Mouse (Mus musculus) forebrain, embryonic 16.5 days (tissue): Measurements from ENCODE around the gene Kif26b. TPM values are rescaled to one million over a fixed set of nuclear protein-coding genes. Genes with fewer than 3 reads are reported as not detected.

ENCODE experiments used
- ATAC-seq: fragments of 200-750 bp; cut with Nextera tagmentation; 2 replicates; pipeline ENCODE4 v1.8.0; 2017; ENCODE audit warnings: mild to moderate bottlenecking, moderate library complexity
- H3K27ac ChIP-seq: fragments of 300-500 bp; sonication (generic); 2 replicates; pipeline ENCODE4 v1.5.1; 2014; ENCODE audit warnings: low read length, control low read depth
- H3K27me3 ChIP-seq: fragments of 300-500 bp; sonication (generic); replicated peaks from 2 replicates; pipeline ENCODE4 v1.6.1; 2014; ENCODE audit warnings: low read length; ENCODE audit not compliant: control insufficient read depth, insufficient read depth
- H3K36me3 ChIP-seq: fragments of 300-500 bp; sonication (generic); 2 replicates; pipeline ENCODE4 v1.6.1; 2014; ENCODE audit not compliant: control insufficient read depth, insufficient read depth
- H3K4me1 ChIP-seq: fragments of 300-500 bp; sonication (generic); replicated peaks from 2 replicates; pipeline ENCODE4 v1.6.1; 2014; ENCODE audit warnings: low read length; ENCODE audit not compliant: control insufficient read depth, insufficient read depth
- H3K4me2 ChIP-seq: fragments of 300-500 bp; sonication (generic); 2 replicates; pipeline ENCODE4 v1.6.1; 2014; ENCODE audit warnings: mild to moderate bottlenecking, low read length, control low read depth
- H3K4me3 ChIP-seq: fragments of 300-500 bp; sonication (generic); replicated peaks from 2 replicates; pipeline ENCODE4 v1.5.1; 2014; ENCODE audit warnings: mild to moderate bottlenecking, low read length, control low read depth
- H3K9ac ChIP-seq: fragments of 300-500 bp; sonication (generic); replicated peaks from 2 replicates; pipeline ENCODE4 v1.6.1; 2014; ENCODE audit warnings: low read depth, low read length, control low read depth
- H3K9me3 ChIP-seq: fragments of 300-500 bp; sonication (generic); 2 replicates; pipeline ENCODE4 v1.6.1; 2016; ENCODE audit warnings: low read length; ENCODE audit not compliant: control insufficient read depth
- WGBS: fragments of 180-500 bp; shearing (Covaris S2); extraction: QIAGEN DNeasy Blood & Tissue Kit; methylation state at CpG from one replicate; pipeline ENCODE4 v1.1.7; 2014; 5-methylcytosine and 5-hydroxymethylcytosine counted together
- polyA plus RNA-seq: library from polyadenylated mRNA; unstranded; fragments of >200 nt; fragmentation: Nextera tagmentation; extraction: Ambion mirVana; gene quantifications from 2 replicates; pipeline ENCODE4 v1.2.1, GENCODE M21; 2015

Gene Kif26b
- polyA plus RNA-seq, 1 experiment from 2014 or later, result 5.3 TPM

DNA sequence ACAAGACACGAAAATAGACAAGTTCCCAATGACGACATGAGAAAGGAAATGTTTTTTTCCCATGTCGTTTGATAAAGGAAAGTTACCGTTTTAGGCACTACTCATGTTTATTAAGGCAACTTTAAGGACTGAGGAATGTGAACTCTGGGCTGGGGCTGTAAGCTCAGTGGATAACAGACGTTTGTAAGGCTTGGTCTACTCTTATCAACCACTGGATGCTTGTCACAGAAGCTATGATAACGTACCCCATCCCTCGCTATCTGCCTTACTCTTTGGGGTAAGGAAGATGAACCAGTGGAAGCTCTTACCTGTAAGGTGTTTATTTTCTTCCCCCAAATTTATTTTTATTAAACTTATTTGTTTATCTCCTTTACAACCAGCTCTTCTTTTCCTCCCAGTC, 108.4 kb downstream of the Kif26b start:
- Histone ChIP-seq H3K9me3 (no peaks in the 10 kb centered on the region), H3K27ac (no peak overlapping the region), H3K4me1 (peaks cover 2% of the 10 kb centered on the region; the same call in 1 of the 2 replicates), H3K27me3 (no peaks in the 10 kb centered on the region), H3K9ac (no peak overlapping the region), H3K4me2 (no peak overlapping the region), H3K36me3 (no peaks in the 10 kb centered on the region), H3K4me3 (no peak overlapping the region)
- WGBS, result 84% methylated on average over 7 of the region's 7 CpGs
- no peak for ATAC-seq

DNA sequence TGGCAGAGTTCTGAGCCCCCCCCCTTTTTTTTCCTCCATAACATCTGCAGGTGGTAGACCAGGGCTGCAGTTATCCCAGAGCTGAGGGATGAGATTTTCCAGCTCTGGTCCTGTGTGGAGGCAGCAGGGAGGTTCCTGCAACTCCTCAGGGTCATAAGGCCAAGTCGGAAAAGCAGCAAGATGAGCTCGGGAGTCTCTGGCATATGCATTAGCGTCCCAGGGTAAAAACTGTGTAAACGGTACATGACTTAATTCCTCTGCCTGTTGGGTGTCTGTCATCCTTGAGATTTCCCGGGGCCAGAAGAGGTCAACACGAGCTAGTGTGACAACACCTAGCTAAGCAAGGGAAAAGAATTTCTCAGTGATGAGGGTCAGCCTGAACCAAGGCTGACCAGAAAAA, 111.0 kb downstream of the Kif26b start:
- ATAC-seq, result no peak
- no peaks in the 10 kb centered on the region for H3K27me3 ChIP-seq
- WGBS, result 85% methylated on average over 6 of the region's 6 CpGs
- no peaks in the 10 kb centered on the region for H3K9me3 ChIP-seq
- H3K27ac ChIP-seq, result no peak overlapping the region
- no peaks in the 10 kb centered on the region for H3K4me1 ChIP-seq
- no peak overlapping the region for H3K4me2 ChIP-seq
- no peak overlapping the region for H3K9ac ChIP-seq
- H3K4me3 ChIP-seq, result no peak overlapping the region
- no peaks in the 10 kb centered on the region for H3K36me3 ChIP-seq

DNA sequence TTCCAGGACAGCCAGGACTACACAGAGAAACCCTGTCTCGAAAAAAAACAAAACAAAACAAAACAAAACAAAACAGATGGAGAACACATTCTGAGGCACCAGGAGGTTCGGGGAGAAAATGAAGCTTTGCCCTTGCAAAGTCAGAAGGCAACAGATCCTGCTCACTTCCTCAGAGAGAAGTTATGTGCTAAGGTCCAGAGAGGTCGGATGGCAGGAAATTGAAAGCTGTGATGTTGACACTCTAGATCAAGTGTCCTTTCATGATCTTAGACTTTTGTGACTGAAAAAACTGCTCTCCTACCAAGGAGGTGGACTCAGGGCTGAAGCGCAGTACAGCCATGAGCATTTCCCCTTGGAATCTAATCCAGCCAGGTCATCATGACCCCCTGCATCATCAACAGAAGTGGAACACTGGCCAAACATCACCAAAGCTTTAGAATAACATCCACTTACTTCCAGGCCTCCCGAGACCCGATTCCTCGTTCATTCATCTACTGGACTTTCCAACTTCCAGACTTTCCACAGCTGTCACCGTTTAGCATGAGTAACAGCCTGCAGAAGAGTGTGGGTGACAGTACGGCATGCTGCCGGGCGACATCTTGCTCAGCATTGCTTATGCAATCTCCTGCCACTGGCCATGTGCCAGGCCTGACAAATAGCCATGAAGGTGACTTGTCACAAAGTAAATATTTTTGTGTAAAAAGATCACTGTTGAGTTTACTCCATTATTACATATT, 112.0 kb downstream of the Kif26b start:
- 81% methylated on average over 11 of the region's 11 CpGs for whole genome bisulfite sequencing
- no peaks in the 10 kb centered on the region for H3K36me3 ChIP-seq
- no peaks in the 10 kb centered on the region for H3K9me3 ChIP-seq
- H3K27me3 ChIP-seq, result no peaks in the 10 kb centered on the region
- no peak overlapping the region for H3K9ac ChIP-seq
- ATAC-seq, result no peak
- no peak overlapping the region for H3K4me2 ChIP-seq
- no peak overlapping the region for H3K27ac ChIP-seq
- no peaks in the 10 kb centered on the region for H3K4me1 ChIP-seq
- H3K4me3 ChIP-seq, result no peak overlapping the region

DNA sequence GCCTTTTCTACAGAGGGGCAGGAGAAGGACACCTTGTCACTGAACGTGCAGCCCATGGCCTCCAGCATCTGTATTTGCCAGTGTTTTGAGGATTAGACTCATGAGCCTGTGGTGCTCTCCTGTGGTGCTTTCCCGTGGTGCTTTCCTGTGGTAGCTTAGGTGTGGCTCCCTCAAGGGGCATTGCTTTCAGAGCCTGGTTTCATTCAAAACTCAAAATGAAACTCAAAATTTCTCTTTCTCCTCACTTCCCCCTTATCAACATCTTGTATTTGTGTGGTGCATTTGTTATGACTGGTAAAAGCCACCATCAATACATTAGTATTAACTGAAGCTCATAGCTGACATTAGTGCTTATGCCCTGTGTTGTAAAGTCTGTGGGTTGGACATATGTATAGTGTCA, 112.9 kb downstream of the Kif26b start:
- no peak overlapping the region for H3K27ac ChIP-seq
- WGBS, result 71% methylated on average over 2 of the region's 2 CpGs

DNA sequence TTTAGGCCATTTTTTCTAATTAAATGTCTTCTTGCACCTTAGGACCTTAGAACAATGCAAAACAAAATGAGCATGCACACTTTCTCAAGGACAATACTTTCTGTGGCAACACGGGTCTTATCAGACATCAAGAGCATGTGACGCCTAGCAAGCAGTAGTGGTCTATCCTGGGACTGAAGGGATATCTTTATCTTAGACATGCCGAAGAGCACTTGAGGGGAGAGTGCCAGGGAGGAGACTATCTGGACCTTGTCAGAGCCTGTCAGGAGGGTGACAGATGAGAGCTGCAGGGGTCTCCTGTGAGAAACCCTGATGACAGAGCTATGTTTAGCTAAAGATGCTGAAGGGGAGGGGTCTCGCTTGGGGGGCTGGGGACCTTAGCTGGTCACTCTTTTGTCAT, 116.0 kb downstream of the Kif26b start:
- Histone ChIP-seq H3K27me3 (no peaks in the 10 kb centered on the region), H3K4me1 (no peaks in the 10 kb centered on the region), H3K4me2 (no peak overlapping the region), H3K36me3 (no peaks in the 10 kb centered on the region), H3K27ac (no peak overlapping the region), H3K9ac (no peak overlapping the region), H3K4me3 (no peak overlapping the region), H3K9me3 (no peaks in the 10 kb centered on the region)
- ATAC-seq, result no peak; the same call in 1 of the 2 replicates
- 86% methylated on average over 4 of the region's 4 CpGs for WGBS

More for the DNA sequence above, 112.9 kb downstream of the Kif26b start:
- Histone ChIP-seq H3K4me1 (no peaks in the 10 kb centered on the region), H3K4me3 (no peak overlapping the region), H3K9ac (no peak overlapping the region), H3K36me3 (no peaks in the 10 kb centered on the region), H3K9me3 (no peaks in the 10 kb centered on the region), H3K27me3 (no peaks in the 10 kb centered on the region), H3K4me2 (no peak overlapping the region)
- no peak for ATAC-seq

DNA sequence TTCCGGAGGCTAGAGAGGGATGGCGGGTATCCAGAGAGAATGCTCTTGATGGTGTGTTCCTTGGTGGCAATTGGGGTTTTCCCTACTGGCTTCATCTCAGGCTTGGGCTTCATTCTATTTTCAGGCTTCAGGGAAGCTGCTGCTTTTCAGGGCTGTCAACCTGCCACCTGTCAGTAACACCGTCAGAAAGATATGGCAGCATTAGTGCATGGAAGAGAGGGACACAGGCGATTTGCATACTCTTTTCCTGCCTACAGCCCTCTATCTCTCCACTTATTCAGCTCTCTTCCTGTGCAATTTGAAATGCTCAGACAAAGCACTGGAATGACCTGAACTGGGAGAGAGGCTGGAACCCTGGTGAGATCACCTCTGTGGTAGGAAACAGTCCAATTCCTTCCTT, 117.7 kb downstream of the Kif26b start:
- Histone ChIP-seq H3K36me3 (no peaks in the 10 kb centered on the region), H3K27ac (no peak overlapping the region), H3K9ac (no peak overlapping the region), H3K4me1 (no peaks in the 10 kb centered on the region), H3K27me3 (no peaks in the 10 kb centered on the region), H3K4me3 (no peak overlapping the region), H3K4me2 (no peak overlapping the region), H3K9me3 (no peaks in the 10 kb centered on the region)
- ATAC-seq, result no peak
- 75% methylated on average over 4 of the region's 4 CpGs for WGBS

DNA sequence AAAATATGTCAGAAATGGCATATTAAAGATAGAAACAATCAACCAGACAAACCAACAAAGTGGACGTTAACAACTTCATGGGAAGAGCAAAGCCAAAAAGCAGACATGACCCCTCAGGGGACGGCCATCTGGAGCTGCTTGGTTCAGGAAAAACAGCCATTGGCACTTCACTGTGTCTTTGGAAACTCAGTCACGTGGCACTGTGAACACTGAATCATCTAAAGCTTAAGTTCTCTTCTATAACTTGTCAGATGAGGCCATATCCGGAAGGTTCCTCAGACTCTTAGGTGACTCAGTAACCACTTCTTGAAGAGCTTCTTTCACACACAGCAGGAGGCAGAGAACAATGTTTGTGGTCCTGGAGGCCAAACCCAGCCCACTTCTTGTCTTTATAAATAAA, 126.6 kb downstream of the Kif26b start:
- H3K9me3 ChIP-seq, result no peaks in the 10 kb centered on the region
- no peak for ATAC-seq
- 81% methylated on average over 4 of the region's 4 CpGs for WGBS

DNA sequence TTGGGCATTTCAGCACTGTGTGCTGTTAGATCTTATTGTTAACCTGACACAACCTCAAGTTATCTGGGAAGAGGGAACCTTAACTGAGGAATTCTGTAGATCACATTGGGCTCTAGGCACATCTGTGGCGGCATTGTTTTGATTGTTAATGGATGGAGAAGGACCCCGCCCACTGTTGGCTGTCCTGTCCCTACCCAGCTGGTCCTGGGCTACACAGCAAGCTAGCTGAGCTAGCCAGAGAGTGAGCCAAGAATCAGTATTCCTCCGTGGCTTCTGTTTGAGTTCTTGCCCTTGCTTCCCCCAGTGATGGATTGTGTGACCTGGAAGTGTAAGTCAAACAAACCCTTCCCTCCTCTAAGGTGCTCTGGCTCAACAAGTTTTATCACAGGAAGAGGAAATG, 132.1 kb downstream of the Kif26b start:
- Histone ChIP-seq H3K4me2 (no peak overlapping the region), H3K27ac (no peak overlapping the region), H3K36me3 (no peaks in the 10 kb centered on the region), H3K9me3 (no peaks in the 10 kb centered on the region), H3K4me1 (no peaks in the 10 kb centered on the region), H3K9ac (no peak overlapping the region), H3K4me3 (no peak overlapping the region), H3K27me3 (no peaks in the 10 kb centered on the region)
- no peak for ATAC-seq
- WGBS, result 68% methylated on average over 3 of the region's 3 CpGs

More for the DNA sequence above, 126.6 kb downstream of the Kif26b start:
- H3K9ac ChIP-seq, result no peak overlapping the region
- no peaks in the 10 kb centered on the region for H3K36me3 ChIP-seq
- no peaks in the 10 kb centered on the region for H3K27me3 ChIP-seq
- no peak overlapping the region for H3K4me2 ChIP-seq
- H3K4me1 ChIP-seq, result no peaks in the 10 kb centered on the region
- H3K4me3 ChIP-seq, result no peak overlapping the region
- no peak overlapping the region for H3K27ac ChIP-seq

DNA sequence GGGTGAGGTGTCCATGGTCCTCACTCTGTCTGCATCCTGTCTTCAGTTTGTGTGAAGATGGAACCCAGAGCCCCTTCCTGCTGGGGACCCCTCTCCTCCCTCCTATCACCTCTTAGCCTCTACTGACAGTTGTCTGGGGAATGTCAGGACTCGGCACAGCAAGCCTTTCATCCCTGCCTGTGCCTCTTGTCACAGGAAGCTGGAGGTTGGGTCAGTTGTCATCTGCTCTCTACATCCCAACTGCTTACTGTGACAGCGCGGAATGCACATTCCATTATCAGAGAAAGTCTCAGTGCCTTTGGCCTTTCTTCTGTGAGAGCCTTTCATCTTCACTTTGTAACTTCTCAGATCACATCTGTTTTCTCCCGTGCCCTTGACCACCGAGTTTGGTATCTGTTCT, 132.6 kb downstream of the Kif26b start:
- Histone ChIP-seq H3K4me1 (no peaks in the 10 kb centered on the region), H3K9me3 (no peaks in the 10 kb centered on the region), H3K27me3 (no peaks in the 10 kb centered on the region), H3K9ac (no peak overlapping the region), H3K36me3 (no peaks in the 10 kb centered on the region), H3K4me3 (no peak overlapping the region), H3K4me2 (no peak overlapping the region), H3K27ac (no peak overlapping the region)
- no peak for ATAC-seq
- WGBS, result 78% methylated on average over 5 of the region's 5 CpGs

DNA sequence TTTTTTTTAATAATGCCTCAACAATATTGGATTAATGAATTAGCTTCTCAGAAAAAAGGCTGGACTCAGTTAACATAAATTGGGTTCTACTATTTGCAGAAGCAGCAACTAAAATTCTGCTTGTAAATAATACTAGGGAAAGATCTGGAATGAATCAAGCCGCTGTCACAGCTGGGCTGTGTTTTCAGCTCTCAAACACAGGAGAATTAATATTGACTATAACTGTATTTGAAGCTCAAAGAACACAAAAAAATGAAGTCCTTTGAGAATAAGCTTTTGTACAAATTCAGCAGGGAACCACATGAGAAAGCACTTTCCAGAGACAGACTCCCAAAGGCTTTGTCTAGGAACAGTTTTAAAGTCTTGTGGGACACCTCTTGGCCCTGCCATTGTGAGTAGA, 134.6 kb downstream of the Kif26b start:
- Histone ChIP-seq H3K4me2 (no peak overlapping the region), H3K4me1 (no peaks in the 10 kb centered on the region), H3K27ac (no peak overlapping the region), H3K9me3 (no peaks in the 10 kb centered on the region), H3K27me3 (no peaks in the 10 kb centered on the region), H3K9ac (no peak overlapping the region), H3K36me3 (no peaks in the 10 kb centered on the region), H3K4me3 (no peak overlapping the region)
- WGBS, result 74% methylated on average over 1 of the region's 1 CpGs
- ATAC-seq, result no peak
